Mouse (Mus musculus): Measurements from ENCODE around the gene Avpr2. TPM values are rescaled to one million over a fixed set of nuclear protein-coding genes. Genes with fewer than 3 reads are reported as not detected.

Gene Avpr2
- polyA plus RNA-seq (2021; fragmentation: Nextera tagmentation) = not detected in 2 replicates
- long read RNA-seq, experiment 1 = 0 reads
- long read RNA-seq, experiment 2 = 0 reads

DNA sequence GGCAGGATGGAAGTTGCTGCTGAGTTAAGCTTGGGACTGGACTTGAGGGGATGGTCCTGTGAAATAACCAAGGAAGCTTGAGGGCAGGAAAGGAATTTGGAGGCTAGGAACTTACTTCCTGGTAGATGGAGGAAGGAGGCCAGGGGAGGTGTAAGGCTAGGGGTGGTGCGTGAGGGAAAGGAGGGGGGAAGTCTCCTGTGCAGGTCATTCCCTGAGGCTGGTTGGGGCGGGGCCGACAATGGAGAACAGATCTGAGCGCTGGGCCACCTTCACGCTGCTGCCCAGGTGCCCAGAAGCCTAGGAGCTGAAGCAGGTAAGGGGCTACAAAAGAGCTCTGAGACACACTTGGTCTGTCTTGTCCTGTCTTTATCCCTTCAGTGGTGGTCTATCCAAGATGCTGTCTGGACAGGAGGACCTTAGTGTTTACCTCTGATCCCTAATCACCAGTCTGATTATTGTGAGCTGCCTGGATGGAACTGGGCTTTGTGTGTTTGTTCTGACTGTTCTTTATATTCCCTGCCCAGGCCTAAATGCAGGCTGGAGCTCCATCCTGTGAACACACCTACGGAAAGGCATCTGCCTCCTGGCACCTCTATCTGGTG, at the start of gene Avpr2:
TSS of gene Avpr2 (plus strand) at position 552 of the 602 bp plus-strand sequence.

DNA sequence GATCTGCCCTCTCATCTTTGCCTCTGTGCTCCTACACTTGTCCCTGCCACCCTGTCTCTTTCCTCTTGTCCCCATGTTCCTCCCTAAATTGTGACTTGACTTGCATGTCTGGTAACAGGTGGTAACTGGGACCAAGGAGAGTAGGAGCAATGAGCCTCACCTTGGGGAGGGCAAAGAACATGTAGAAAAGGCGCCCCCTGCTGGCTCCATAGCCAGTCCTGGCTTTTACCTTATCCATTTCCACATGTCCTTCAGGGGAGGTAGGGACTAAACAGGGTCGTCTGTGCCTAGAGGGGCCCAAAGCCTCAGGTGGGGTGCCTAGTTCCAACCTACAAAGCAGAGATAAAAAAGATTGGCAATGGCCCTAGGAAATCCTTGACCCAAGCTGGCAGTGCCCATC, 3.8 kb downstream of the Avpr2 start, which contains the start of gene L1cam:
TSS of gene L1cam (minus strand) at position 387 of the 400 bp plus-strand sequence.

GRCm38 (mm10) chrX:73921823-73922549, 30.1 kb downstream of the Avpr2 start, which contains the start of the genes Arhgap4 and Naa10:
TSS of gene Arhgap4 (minus strand) at chrX:73921870.
TSS of gene Naa10 (minus strand) at chrX:73921944.

GRCm38 (mm10) chrX:73930402-73931062, 38.6 kb downstream of the Avpr2 start, which contains the start of gene Renbp:
TSS of gene Renbp (minus strand) at chrX:73930850.

Other genes starting within 250 kb of the Avpr2 start
- 59.8 and 87.0 TPM in 2 replicates for gene Pnck, start 232.0 kb upstream of the Avpr2 start, polyA plus RNA-seq (2021; fragmentation: Nextera tagmentation)
- 7.8 and 9.4 TPM in 2 replicates for gene Slc6a8, start 219.0 kb upstream of the Avpr2 start, polyA plus RNA-seq (2021; fragmentation: Nextera tagmentation)
- 145 and 151 TPM in 2 replicates for gene Bcap31, start 175.9 kb upstream of the Avpr2 start, polyA plus RNA-seq (2021; fragmentation: Nextera tagmentation)
- gene Abcd1, start 175.5 kb upstream of the Avpr2 start, polyA plus RNA-seq (2021; fragmentation: Nextera tagmentation) = 1.4 and 2.9 TPM in 2 replicates
- gene Plxnb3, start 135.0 kb upstream of the Avpr2 start, polyA plus RNA-seq (2021; fragmentation: Nextera tagmentation) = 2.9 and 3.2 TPM in 2 replicates
- 0.90 and 2.1 TPM in 2 replicates for gene Srpk3, start 117.7 kb upstream of the Avpr2 start, polyA plus RNA-seq (2021; fragmentation: Nextera tagmentation)
- 205 and 248 TPM in 2 replicates for gene Idh3g, start 105.2 kb upstream of the Avpr2 start, polyA plus RNA-seq (2021; fragmentation: Nextera tagmentation)
- 195 and 196 TPM in 2 replicates for gene Ssr4, start 105.1 kb upstream of the Avpr2 start, polyA plus RNA-seq (2021; fragmentation: Nextera tagmentation)
- 1.2 and 1.4 TPM in 2 replicates for gene Pdzd4, start 67.1 kb upstream of the Avpr2 start, polyA plus RNA-seq (2021; fragmentation: Nextera tagmentation)
- gene L1cam, start 4.0 kb downstream of the Avpr2 start, polyA plus RNA-seq (2021; fragmentation: Nextera tagmentation) = 25.5 and 26.9 TPM in 2 replicates
- 0.65 and 0.74 TPM in 2 replicates for gene Arhgap4, start 29.8 kb downstream of the Avpr2 start, polyA plus RNA-seq (2021; fragmentation: Nextera tagmentation)
- gene Naa10, start 29.8 kb downstream of the Avpr2 start, polyA plus RNA-seq (2021; fragmentation: Nextera tagmentation) = 85.9 and 89.8 TPM in 2 replicates
- gene Renbp, start 38.7 kb downstream of the Avpr2 start, polyA plus RNA-seq (2021; fragmentation: Nextera tagmentation) = 7.5 and 9.0 TPM in 2 replicates
- 14.6 and 15.4 TPM in 2 replicates for gene Hcfc1, start 74.3 kb downstream of the Avpr2 start, polyA plus RNA-seq (2021; fragmentation: Nextera tagmentation)
- gene Irak1, start 131.8 kb downstream of the Avpr2 start, polyA plus RNA-seq (2021; fragmentation: Nextera tagmentation) = 6.6 and 7.2 TPM in 2 replicates
- gene Opn1mw, start 235.4 kb downstream of the Avpr2 start, polyA plus RNA-seq (2021; fragmentation: Nextera tagmentation) = 0.23 and 1.2 TPM in 2 replicates
- gene Mecp2, start 243.3 kb downstream of the Avpr2 start, polyA plus RNA-seq (2021; fragmentation: Nextera tagmentation) = 6.0 and 15.2 TPM in 2 replicates